Mouse (Mus musculus): ENCODE measurements at regions not wholly inside any gene's neighbourhood (a gene's known extent, or its start where the extent isn't known, plus 50 kb on each side); places are given as distances from the start of the nearest gene placed in this dataset.
A peak's percentile ranks its signal among the peaks of the same experiment; 100 is the strongest.

DNA sequence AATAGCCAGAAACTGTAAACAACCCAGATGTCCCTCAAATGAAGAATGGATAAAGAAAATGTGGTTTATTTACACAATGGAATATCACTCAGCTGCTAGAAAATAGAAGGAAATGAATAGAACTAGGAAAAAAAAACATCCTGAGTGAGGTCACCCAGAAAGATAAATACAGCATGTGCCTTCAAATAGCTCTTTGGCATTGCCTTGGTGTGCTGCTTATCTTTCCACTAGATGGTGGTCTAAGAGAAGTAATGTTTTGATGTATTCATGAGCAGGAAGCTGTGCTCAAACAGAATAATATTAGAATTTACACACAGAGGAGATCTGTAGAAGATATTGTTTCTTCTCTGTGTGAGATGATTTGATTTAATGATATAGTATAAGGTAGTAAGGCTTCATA, 78.8 kb downstream of the Zfp619 start:
- Histone ChIP-seq H3K4me2 (no peak overlapping the region), H3K9ac (no peak overlapping the region), H3K27me3 (ENCODE audit: insufficient read depth, low read length) (no peaks in the 10 kb centered on the region), H3K4me3 (ENCODE audit: low read depth, low read length) (no peak overlapping the region), H3K4me1 (ENCODE audit: insufficient read depth) (no peaks in the 10 kb centered on the region), H3K9me3 (ENCODE audit: low read depth, low read length) (no peaks in the 10 kb centered on the region), H3K27ac (ENCODE audit: low read depth) (no peak overlapping the region), H3K36me3 (ENCODE audit: insufficient read depth) (no peaks in the 10 kb centered on the region)
- DNase-seq (peak; percentile 49), ATAC-seq (ENCODE audit: insufficient read depth) (no peak)
- TF ChIP-seq CTCF (IDR thresholded peaks at IDR 0.05; ENCODE audit: low read depth), result peak; percentile 22

GRCm38 (mm10) chr7:39613767-39614166, 96.2 kb downstream of the Zfp619 start:
- Histone ChIP-seq H3K4me2 (no peak overlapping the region), H3K27me3 (ENCODE audit: insufficient read depth, low read length) (no peaks in the 10 kb centered on the region), H3K4me1 (ENCODE audit: insufficient read depth) (no peaks in the 10 kb centered on the region), H3K27ac (ENCODE audit: low read depth) (no peak overlapping the region), H3K4me3 (ENCODE audit: low read depth, low read length) (no peak overlapping the region), H3K9ac (no peak overlapping the region), H3K36me3 (ENCODE audit: insufficient read depth) (no peaks in the 10 kb centered on the region), H3K9me3 (ENCODE audit: low read depth, low read length) (no peaks in the 10 kb centered on the region)
- 72% methylated on average over 4 of the region's 4 CpGs for WGBS
- DNase-seq (no peak), ATAC-seq (ENCODE audit: insufficient read depth) (no peak)
- TF ChIP-seq CTCF (IDR thresholded peaks at IDR 0.05; ENCODE audit: low read depth), result no peak

- WGBS, result 62% methylated on average over 2 of the region's 2 CpGs
Measured at GRCm38 (mm10) chr7:39615092-39615491, 97.5 kb downstream of the Zfp619 start.

DNA sequence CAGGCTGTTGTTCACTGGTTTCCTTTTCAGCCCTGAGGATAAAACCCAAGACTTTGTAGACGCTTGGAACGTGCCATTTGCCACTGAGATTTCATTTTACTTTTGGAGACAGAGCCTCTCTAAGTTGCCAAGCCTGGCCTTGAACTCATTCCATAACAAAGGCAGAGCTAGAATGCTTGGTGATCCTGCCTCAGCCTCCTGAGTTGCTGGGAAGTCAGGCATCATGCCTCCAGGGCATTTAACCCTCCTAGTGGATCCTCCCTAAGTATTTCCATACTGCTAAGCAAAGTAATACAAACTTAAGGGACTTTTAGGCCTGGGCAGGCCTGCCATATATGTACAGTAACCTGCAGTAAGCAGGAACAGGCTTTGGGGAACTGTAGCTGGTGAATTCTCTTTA, 104.2 kb downstream of the Zfp619 start:
- Histone ChIP-seq H3K27ac (ENCODE audit: low read depth) (no peak overlapping the region), H3K4me3 (ENCODE audit: low read depth, low read length) (no peak overlapping the region), H3K36me3 (ENCODE audit: insufficient read depth) (no peaks in the 10 kb centered on the region), H3K4me2 (no peak overlapping the region), H3K27me3 (ENCODE audit: insufficient read depth, low read length) (no peaks in the 10 kb centered on the region), H3K9me3 (ENCODE audit: low read depth, low read length) (no peaks in the 10 kb centered on the region), H3K4me1 (ENCODE audit: insufficient read depth) (no peaks in the 10 kb centered on the region), H3K9ac (no peak overlapping the region)
- TF ChIP-seq CTCF (IDR thresholded peaks at IDR 0.05; ENCODE audit: low read depth), result no peak
- 87% methylated on average over 2 of the region's 2 CpGs for WGBS
- DNase-seq (no peak), ATAC-seq (ENCODE audit: insufficient read depth) (no peak)

More at GRCm38 (mm10) chr7:39615092-39615491, 97.5 kb downstream of the Zfp619 start:
- H3K9me3 ChIP-seq (ENCODE audit: low read depth, low read length), result no peaks in the 10 kb centered on the region
- no peaks in the 10 kb centered on the region for H3K27me3 ChIP-seq (ENCODE audit: insufficient read depth, low read length)
- H3K36me3 ChIP-seq (ENCODE audit: insufficient read depth), result no peaks in the 10 kb centered on the region
- ATAC-seq (ENCODE audit: insufficient read depth) (no peak), DNase-seq (no peak)
- no peaks in the 10 kb centered on the region for H3K4me1 ChIP-seq (ENCODE audit: insufficient read depth)
- no peak overlapping the region for H3K9ac ChIP-seq
- H3K4me3 ChIP-seq (ENCODE audit: low read depth, low read length), result no peak overlapping the region
- TF ChIP-seq CTCF (IDR thresholded peaks at IDR 0.05; ENCODE audit: low read depth), result no peak
- H3K4me2 ChIP-seq, result no peak overlapping the region
- no peak overlapping the region for H3K27ac ChIP-seq (ENCODE audit: low read depth)

GRCm38 (mm10) chr7:39632836-39633235, 115.3 kb downstream of the Zfp619 start:
- Histone ChIP-seq H3K27ac (ENCODE audit: low read depth) (no peak overlapping the region), H3K4me1 (ENCODE audit: insufficient read depth) (no peaks in the 10 kb centered on the region), H3K9me3 (ENCODE audit: low read depth, low read length) (no peaks in the 10 kb centered on the region), H3K4me3 (ENCODE audit: low read depth, low read length) (no peak overlapping the region), H3K27me3 (ENCODE audit: insufficient read depth, low read length) (no peaks in the 10 kb centered on the region), H3K9ac (no peak overlapping the region), H3K36me3 (ENCODE audit: insufficient read depth) (no peaks in the 10 kb centered on the region), H3K4me2 (no peak overlapping the region)
- peak; percentile 66 for DNase-seq
- 21% methylated on average over 3 of the region's 3 CpGs for WGBS
- peak; percentile 38; the same call in 1 of the 2 replicates for ATAC-seq (ENCODE audit: insufficient read depth)
- TF ChIP-seq CTCF (IDR thresholded peaks at IDR 0.05; ENCODE audit: low read depth), result no peak

DNA sequence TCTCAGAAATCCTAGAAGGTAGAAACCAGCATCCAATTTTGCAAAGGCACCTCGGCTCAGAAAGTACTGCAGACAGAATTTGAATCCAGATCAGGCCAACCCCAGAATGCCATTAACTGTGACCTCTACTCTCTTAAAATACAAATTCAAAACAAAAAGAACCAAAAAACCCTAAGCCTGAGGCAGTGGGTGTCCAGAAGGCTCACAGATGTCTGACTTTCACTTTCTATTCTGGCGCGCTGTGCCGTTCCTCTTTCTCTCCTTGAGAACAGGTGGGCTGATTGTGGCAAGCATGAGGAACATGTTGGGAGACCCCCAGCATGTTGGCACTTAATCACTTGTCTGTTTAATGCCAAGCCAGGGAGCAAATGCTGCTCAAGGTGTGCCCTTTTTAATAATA, 124.8 kb downstream of the Zfp619 start:
- Histone ChIP-seq H3K4me1 (ENCODE audit: insufficient read depth) (no peaks in the 10 kb centered on the region), H3K27ac (ENCODE audit: low read depth) (no peak overlapping the region), H3K4me2 (no peak overlapping the region), H3K27me3 (ENCODE audit: insufficient read depth, low read length) (no peaks in the 10 kb centered on the region), H3K36me3 (ENCODE audit: insufficient read depth) (no peaks in the 10 kb centered on the region), H3K4me3 (ENCODE audit: low read depth, low read length) (no peak overlapping the region), H3K9ac (no peak overlapping the region), H3K9me3 (ENCODE audit: low read depth, low read length) (no peaks in the 10 kb centered on the region)
- ATAC-seq (ENCODE audit: insufficient read depth) (no peak), DNase-seq (no peak)
- no peak for TF ChIP-seq CTCF (IDR thresholded peaks at IDR 0.05; ENCODE audit: low read depth)
- WGBS, result 86% methylated on average over 4 of the region's 4 CpGs

DNA sequence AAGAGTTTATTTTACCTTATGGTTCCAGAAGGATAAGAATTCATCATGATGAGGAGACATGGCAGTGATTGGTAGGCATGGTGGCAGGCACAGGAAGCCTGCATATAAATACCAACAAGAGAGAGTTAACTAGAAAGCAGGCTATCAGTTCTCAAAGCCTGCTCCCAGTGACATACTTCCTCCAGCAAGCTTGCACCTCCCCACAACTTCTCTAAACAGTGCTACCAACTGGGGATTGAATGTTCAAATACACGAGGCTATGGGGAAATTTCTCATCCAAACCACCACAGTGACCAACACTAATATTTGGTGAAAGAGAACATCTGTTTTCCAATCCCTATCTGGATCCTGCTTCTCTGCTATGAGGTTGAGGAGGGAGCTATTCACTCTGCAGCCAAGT, 125.8 kb downstream of the Zfp619 start:
- Histone ChIP-seq H3K4me3 (ENCODE audit: low read depth, low read length) (no peak overlapping the region), H3K9ac (no peak overlapping the region), H3K4me2 (no peak overlapping the region), H3K27me3 (ENCODE audit: insufficient read depth, low read length) (no peaks in the 10 kb centered on the region), H3K36me3 (ENCODE audit: insufficient read depth) (no peaks in the 10 kb centered on the region), H3K4me1 (ENCODE audit: insufficient read depth) (no peaks in the 10 kb centered on the region), H3K27ac (ENCODE audit: low read depth) (no peak overlapping the region), H3K9me3 (ENCODE audit: low read depth, low read length) (no peaks in the 10 kb centered on the region)
- ATAC-seq (ENCODE audit: insufficient read depth) (no peak), DNase-seq (no peak)
- WGBS, result 38% methylated on average over 1 of the region's 1 CpGs
- no peak for TF ChIP-seq CTCF (IDR thresholded peaks at IDR 0.05; ENCODE audit: low read depth)

GRCm38 (mm10) chr7:39650483-39651102, 133.0 kb downstream of the Zfp619 start:
- Histone ChIP-seq H3K4me1 (ENCODE audit: insufficient read depth) (no peaks in the 10 kb centered on the region), H3K9me3 (ENCODE audit: low read depth, low read length) (no peaks in the 10 kb centered on the region), H3K9ac (no peak overlapping the region), H3K4me3 (ENCODE audit: low read depth, low read length) (no peak overlapping the region), H3K36me3 (ENCODE audit: insufficient read depth) (no peaks in the 10 kb centered on the region), H3K27me3 (ENCODE audit: insufficient read depth, low read length) (no peaks in the 10 kb centered on the region), H3K27ac (ENCODE audit: low read depth) (no peak overlapping the region), H3K4me2 (no peak overlapping the region)
- ATAC-seq (ENCODE audit: insufficient read depth), result no peak
- TF ChIP-seq CTCF (IDR thresholded peaks at IDR 0.05; ENCODE audit: low read depth), result no peak
- WGBS, result 57% methylated on average over 6 of the region's 6 CpGs
- no peak for DNase-seq
